Mouse (Mus musculus) v-Abl transformed pro-B cells (cell line): ENCODE measurements around the gene Phactr4.

Experiments
- in situ Hi-C, 2 experiments: fragments of 400-800 bp; cut with MboI; formaldehyde crosslinking; loops; one replicate each; pipeline ENCODE4 v1.15.1; 2025; ENCODE audit not compliant: unreplicated experiment in 2 of 2

Phactr4 gene

GRCm38 (mm10) chr4:132380965-132381616 is 41.2 kb downstream of the Phactr4 start:
- in situ Hi-C loops, result no loop called here

- in situ Hi-C loops, result no loop called here
These were observed 48.5 kb downstream of the Phactr4 start for GRCm38 (mm10) chr4:132373820-132374219.

GRCm38 (mm10) chr4:132369953-132370750 is 52.1 kb downstream of the Phactr4 start:
- in situ Hi-C loops, result no loop called here

- in situ Hi-C loops, result no loop called here
These were observed 54.6 kb downstream of the Phactr4 start for GRCm38 (mm10) chr4:132367480-132368201.

GRCm38 (mm10) chr4:132365450-132366060 is 56.7 kb downstream of the Phactr4 start:
- in situ Hi-C loops, result no loop called here

GRCm38 (mm10) chr4:132363487-132363886 is 58.8 kb downstream of the Phactr4 start:
- in situ Hi-C loops, result no loop called here

- in situ Hi-C loops, result no loop called here
These were observed 62.8 kb downstream of the Phactr4 start for GRCm38 (mm10) chr4:132359510-132359909.

GRCm38 (mm10) chr4:132356170-132356569 is 66.1 kb downstream of the Phactr4 start:
- in situ Hi-C loops, result no loop called here

- in situ Hi-C loops, result no loop called here
These were observed 66.9 kb downstream of the Phactr4 start for GRCm38 (mm10) chr4:132355403-132355802.

GRCm38 (mm10) chr4:132354571-132354970 is 67.7 kb downstream of the Phactr4 start:
- in situ Hi-C loops, result no loop called here

- in situ Hi-C loops, result no loop called here
These were observed 68.8 kb downstream of the Phactr4 start, which contains the start of gene Rcc1 for GRCm38 (mm10) chr4:132353481-132353885. Rcc1 (minus strand) TSS chr4:132353605.

GRCm38 (mm10) chr4:132352739-132353138 is 69.5 kb downstream of the Phactr4 start:
- in situ Hi-C loops, result no loop called here

GRCm38 (mm10) chr4:132351401-132351800 is 70.9 kb downstream of the Phactr4 start:
- in situ Hi-C loops, result no loop called here

- in situ Hi-C loops, result no loop called here
These were observed 71.4 kb downstream of the Phactr4 start for GRCm38 (mm10) chr4:132350854-132351253.

GRCm38 (mm10) chr4:132350123-132350740 is 72.1 kb downstream of the Phactr4 start:
- in situ Hi-C loops, result no loop called here

GRCm38 (mm10) chr4:132349495-132350122 is 72.7 kb downstream of the Phactr4 start:
- in situ Hi-C loops, result loop anchor here (5.0 to 10.0 kb wide), 7 partner anchors 77 to 265 kb away; partner anchors contain the start of genes Sesn2 (in 1 of the 2) and Taf12 (in 1 of the 2)

GRCm38 (mm10) chr4:132346661-132347060 is 75.6 kb downstream of the Phactr4 start:
- in situ Hi-C loops, result loop anchor here (5.0 to 10.0 kb wide), 7 partner anchors 74 to 262 kb away; partner anchors contain the start of genes Sesn2 (in 1 of the 2) and Taf12 (in 1 of the 2)

- in situ Hi-C loops, result loop anchor here (5.0 to 10.0 kb wide), 7 partner anchors 74 to 261 kb away; partner anchors contain the start of genes Sesn2 (in 1 of the 2) and Taf12 (in 1 of the 2)
These were observed 76.0 kb downstream of the Phactr4 start for GRCm38 (mm10) chr4:132346261-132346660.

- in situ Hi-C loops, result loop anchor here (5.0 to 10.0 kb wide), 7 partner anchors 74 to 261 kb away; partner anchors contain the start of genes Sesn2 (in 1 of the 2) and Taf12 (in 1 of the 2)
These were observed 76.5 kb downstream of the Phactr4 start for GRCm38 (mm10) chr4:132345843-132346212.
